Mouse (Mus musculus): ENCODE results near the gene Tmem156. TPM values are rescaled to one million over a fixed set of nuclear protein-coding genes. Genes with fewer than 3 reads are reported as not detected.

Gene Tmem156
- total and polyA plus RNA-seq, 3 experiments: 7.3 to 16.6 (median 15.8) TPM

GRCm38 (mm10) chr5:65063266-65063665, 28.7 kb downstream of the Tmem156 start:
- H3K27me3 ChIP-seq (replicated peaks): no peaks in the 10 kb centered on the region
- in situ Hi-C loops (cut with MboI; ENCODE audit: low pct_ligation_motif_present, low pct_unique_long_range_greater_than_20kb, low sequenced_read_pairs) (no loop called here), dilution Hi-C loops (cut with MboI; ENCODE audit: extremely low pct_ligation_motif_present, extremely low pct_unique_long_range_greater_than_20kb, low sequenced_read_pairs) (no loop called here)
- no peak overlapping the region for H3K4me2 ChIP-seq (ENCODE audit: insufficient read depth, low read depth, poor library complexity, severe bottlenecking)
- no peak for DNase-seq (ENCODE audit: extremely low read depth)
- peaks cover 6 to 50% of the 10 kb centered on the region in 2 experiments for H3K36me3 ChIP-seq (replicated peaks in 1 of 2; ENCODE audit: control insufficient read depth in 1 of 2, insufficient read depth in 1 of 2, low read length in 1 of 2)
- H3K4me3 ChIP-seq (replicated peaks in 1 of 3; ENCODE audit: low read depth in 2 of 3, low read length in 2 of 3, poor library complexity in 1 of 3): no peak overlapping the region
- H3K9me3 ChIP-seq (replicated peaks; ENCODE audit: low read length): no peaks in the 10 kb centered on the region
- H3K27ac ChIP-seq (ENCODE audit: insufficient read depth, low read depth): no peak overlapping the region
- H3K79me2 ChIP-seq (replicated peaks; ENCODE audit: control insufficient read depth, extremely low read depth, insufficient read depth, poor library complexity, severe bottlenecking): no peaks in the 10 kb centered on the region
- H3K4me1 ChIP-seq (ENCODE audit: control insufficient read depth in 1 of 2, insufficient read depth in 2 of 2): no peaks in the 10 kb centered on the region; a peak in 1 of 4 replicates
- H3K9ac ChIP-seq (ENCODE audit: insufficient read depth, low read depth): no peak overlapping the region
- TF ChIP-seq E2F4 (IDR thresholded peaks at IDR 0.05; ENCODE audit: insufficient replicate concordance, low read depth, low read length) (no peak), USF1 (IDR thresholded peaks at IDR 0.05; ENCODE audit: low read depth, low read length) (no peak), NRF1 (IDR thresholded peaks at IDR 0.05; ENCODE audit: low read depth, low read length) (no peak), ETS1 (conservative IDR thresholded peaks at IDR 0.05; ENCODE audit: low read depth, low read length) (no peak), BHLHE40 (IDR thresholded peaks at IDR 0.05; ENCODE audit: low read depth, low read length) (no peak), USF2 (conservative IDR thresholded peaks at IDR 0.05; ENCODE audit: low read depth, low read length) (no peak), KAT2A (IDR thresholded peaks at IDR 0.05; ENCODE audit: insufficient replicate concordance, low read length) (no peak), MAZ (IDR thresholded peaks at IDR 0.05; ENCODE audit: low read depth, low read length) (no peak), EP300 (IDR thresholded peaks at IDR 0.05; ENCODE audit: low read length) (no peak), MXI1 (IDR thresholded peaks at IDR 0.05; ENCODE audit: low read depth, low read length) (no peak)

GRCm38 (mm10) chr5:65062236-65062635, 29.7 kb downstream of the Tmem156 start:
- H3K4me3 ChIP-seq (replicated peaks in 1 of 3; ENCODE audit: low read depth in 2 of 3, low read length in 2 of 3, poor library complexity in 1 of 3): no peak overlapping the region
- in situ Hi-C loops (cut with MboI; ENCODE audit: low pct_ligation_motif_present, low pct_unique_long_range_greater_than_20kb, low sequenced_read_pairs) (no loop called here), dilution Hi-C loops (cut with MboI; ENCODE audit: extremely low pct_ligation_motif_present, extremely low pct_unique_long_range_greater_than_20kb, low sequenced_read_pairs) (no loop called here)
- H3K4me2 ChIP-seq (ENCODE audit: insufficient read depth, low read depth, poor library complexity, severe bottlenecking): no peak overlapping the region
- H3K4me1 ChIP-seq (ENCODE audit: control insufficient read depth in 1 of 2, insufficient read depth in 2 of 2): no peaks in the 10 kb centered on the region
- H3K79me2 ChIP-seq (replicated peaks; ENCODE audit: control insufficient read depth, extremely low read depth, insufficient read depth, poor library complexity, severe bottlenecking): no peaks in the 10 kb centered on the region
- H3K9me3 ChIP-seq (replicated peaks; ENCODE audit: low read length): peaks cover 2% of the 10 kb centered on the region
- peaks cover 6 to 42% of the 10 kb centered on the region in 2 experiments for H3K36me3 ChIP-seq (replicated peaks in 1 of 2; ENCODE audit: control insufficient read depth in 1 of 2, insufficient read depth in 1 of 2, low read length in 1 of 2)
- TF ChIP-seq CHD1 (IDR thresholded peaks at IDR 0.05; ENCODE audit: low read depth, low read length) (no peak), ZNF384 (IDR thresholded peaks at IDR 0.05; ENCODE audit: low read depth, low read length) (no peak), RAD21 (IDR thresholded peaks at IDR 0.05; ENCODE audit: low read depth, low read length) (no peak), SMC3 (IDR thresholded peaks at IDR 0.05; ENCODE audit: low read depth, low read length) (no peak), NELFE (IDR thresholded peaks at IDR 0.05; ENCODE audit: low read depth, low read length) (no peak), JUN (IDR thresholded peaks at IDR 0.05; ENCODE audit: insufficient read depth, low read depth, low read length) (no peak), POLR2A (IDR thresholded peaks at IDR 0.05; ENCODE audit: low read depth, low read length) (no peak), KAT2A (IDR thresholded peaks at IDR 0.05; ENCODE audit: insufficient replicate concordance, low read length) (no peak), USF1 (IDR thresholded peaks at IDR 0.05; ENCODE audit: low read depth, low read length) (no peak), MXI1 (IDR thresholded peaks at IDR 0.05; ENCODE audit: low read depth, low read length) (no peak), EP300 (IDR thresholded peaks at IDR 0.05; ENCODE audit: low read length) (no peak), IRF4 (IDR thresholded peaks at IDR 0.05; ENCODE audit: low read depth, low read length) (no peak), SIN3A (IDR thresholded peaks at IDR 0.05; ENCODE audit: low read length) (no peak), ETS1 (conservative IDR thresholded peaks at IDR 0.05; ENCODE audit: low read depth, low read length) (no peak), CHD2 (IDR thresholded peaks at IDR 0.05; ENCODE audit: low read length) (no peak), UBTF (IDR thresholded peaks at IDR 0.05; ENCODE audit: low read depth, low read length) (no peak), ELF1 (IDR thresholded peaks at IDR 0.05; ENCODE audit: low read depth, low read length) (no peak)
- no peaks in the 10 kb centered on the region for H3K27me3 ChIP-seq (replicated peaks)
- no peak for DNase-seq (ENCODE audit: extremely low read depth)
- no peak overlapping the region for H3K9ac ChIP-seq (ENCODE audit: insufficient read depth, low read depth)
- no peak overlapping the region for H3K27ac ChIP-seq (ENCODE audit: insufficient read depth, low read depth)

Data from CH12.LX (cell line).